Mouse (Mus musculus) hematopoietic stem cell, adult 5-6 weeks (primary cell): ENCODE results near the gene Smarcd3. TPM values are rescaled to one million over a fixed set of nuclear protein-coding genes. Genes with fewer than 3 reads are reported as not detected.

ENCODE experiments used
- ATAC-seq, 2 experiments: fragments of 125-278 bp in 1 of 2; replicated peaks in 1 of 2; 2 replicates each; pipeline ENCODE4 v1.8.0; 2016 to 2017; ENCODE audit warnings: inconsistent platforms in 2 of 2, mild to moderate bottlenecking in 2 of 2, moderate number of reproducible peaks in 2 of 2, low read depth in 1 of 2, moderate TSS enrichment in 1 of 2; ENCODE audit not compliant: low FRiP score in 2 of 2, poor library complexity in 2 of 2, severe bottlenecking in 2 of 2, insufficient read depth in 1 of 2, low TSS enrichment in 1 of 2
- total RNA-seq: library from RNA; stranded (forward); fragments of 172-1452, 232-1000 nt; gene quantifications from 2 replicates; pipeline ENCODE4 v1.2.3, GENCODE M21; 2017

The Smarcd3 gene
- total RNA-seq, 1 experiment from 2014 or later = 0.40 TPM

DNA sequence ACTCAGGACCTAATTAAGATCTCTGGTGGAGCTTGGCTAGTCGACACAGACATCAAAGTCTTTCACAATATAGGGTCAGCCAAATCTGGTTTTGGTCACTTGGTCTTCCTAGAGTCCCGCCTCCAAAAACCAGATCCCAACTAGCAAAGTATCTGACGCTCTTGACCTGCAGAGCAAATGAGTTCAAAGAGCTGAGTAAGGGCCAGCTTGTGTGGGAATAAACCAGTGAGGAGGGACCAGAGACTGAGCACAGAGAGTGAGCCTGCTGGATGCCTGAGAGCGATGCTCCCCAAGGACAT, 560 bp upstream of the Smarcd3 start:
- no peak for ATAC-seq

GRCm38 (mm10) chr5:24623041-24623985, 898 bp downstream of the Smarcd3 start:
- ATAC-seq = no peak

GRCm38 (mm10) chr5:24622386-24623040, 1.7 kb downstream of the Smarcd3 start:
- no peak for ATAC-seq

DNA sequence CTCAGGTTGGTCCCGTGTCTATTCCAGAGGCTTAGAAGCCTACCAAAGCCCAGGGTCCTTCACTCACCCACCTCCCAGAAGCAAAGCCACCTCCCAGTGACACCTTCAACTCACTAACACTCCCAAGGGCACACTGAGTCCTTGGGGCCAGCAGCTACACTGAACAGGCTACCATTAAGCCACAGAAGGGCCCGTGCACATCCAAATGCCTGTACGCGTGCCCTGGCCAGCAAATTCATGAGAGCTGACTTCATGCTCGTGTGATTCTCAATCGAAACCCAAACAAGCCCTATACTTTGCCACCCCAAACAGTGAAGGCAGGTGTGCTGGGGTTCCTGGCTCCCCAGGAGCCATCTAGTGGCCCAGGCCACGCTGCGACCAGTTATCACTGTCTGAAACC, 3.6 kb downstream of the Smarcd3 start:
- no peak for ATAC-seq

DNA sequence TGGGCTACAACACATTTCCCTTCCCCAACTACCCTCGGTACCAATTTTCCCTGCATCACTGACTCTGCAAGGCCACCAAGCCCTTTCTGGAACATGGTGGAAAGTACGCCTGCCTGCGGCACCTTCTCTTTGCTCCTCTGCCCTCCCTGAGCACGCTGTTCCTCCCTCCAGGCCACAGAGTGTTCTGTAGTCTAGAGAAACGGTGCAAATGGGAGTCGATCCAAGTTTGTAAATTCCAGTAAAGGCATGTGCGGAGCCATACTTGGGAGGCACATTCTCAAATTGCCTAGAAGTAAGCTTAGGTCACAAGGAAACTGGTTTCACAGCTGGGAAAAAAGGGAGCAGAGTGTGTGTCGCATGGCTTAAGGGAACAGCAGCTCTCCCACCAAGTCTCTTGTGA, 4.1 kb downstream of the Smarcd3 start:
- ATAC-seq = no peak

DNA sequence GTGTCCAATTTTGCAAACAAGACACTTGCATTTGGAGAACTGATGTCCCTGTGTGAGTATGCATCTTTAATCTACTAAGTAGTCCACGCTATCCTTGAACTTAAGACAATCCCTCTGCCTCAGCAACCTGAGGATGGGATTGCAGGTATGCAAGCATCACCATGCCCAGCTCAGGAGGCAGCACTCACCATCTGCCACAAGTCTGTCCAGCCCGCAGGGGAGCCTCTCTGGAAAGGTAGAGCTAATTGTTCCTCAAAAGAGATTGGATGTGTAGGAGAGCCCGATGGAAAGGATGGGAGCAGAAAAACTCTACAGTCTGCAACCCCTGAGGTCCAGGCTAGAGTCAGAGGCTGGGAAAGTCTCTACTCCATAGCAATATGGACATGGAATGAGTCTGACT, 5.3 kb downstream of the Smarcd3 start:
- ATAC-seq = no peak

DNA sequence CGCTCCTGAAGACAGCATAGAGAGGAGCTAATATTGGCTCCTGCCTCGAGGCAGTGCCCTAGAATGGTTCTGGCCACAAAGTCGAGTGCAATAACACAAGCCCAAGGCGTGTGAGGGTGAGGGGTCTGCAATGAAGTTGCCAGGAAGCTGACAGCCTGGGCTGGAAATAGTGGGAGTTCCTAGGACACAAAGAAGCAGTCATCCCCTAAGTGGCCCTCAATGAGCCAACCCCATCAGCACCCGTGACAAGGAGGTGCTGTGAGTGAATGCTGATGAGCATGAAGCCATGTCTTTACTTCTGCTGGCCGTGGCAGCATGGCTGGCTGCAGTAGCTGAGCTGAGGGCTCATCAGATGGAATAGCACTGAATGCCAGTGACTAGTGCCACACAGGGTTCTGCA, 9.1 kb downstream of the Smarcd3 start:
- ATAC-seq = no peak

DNA sequence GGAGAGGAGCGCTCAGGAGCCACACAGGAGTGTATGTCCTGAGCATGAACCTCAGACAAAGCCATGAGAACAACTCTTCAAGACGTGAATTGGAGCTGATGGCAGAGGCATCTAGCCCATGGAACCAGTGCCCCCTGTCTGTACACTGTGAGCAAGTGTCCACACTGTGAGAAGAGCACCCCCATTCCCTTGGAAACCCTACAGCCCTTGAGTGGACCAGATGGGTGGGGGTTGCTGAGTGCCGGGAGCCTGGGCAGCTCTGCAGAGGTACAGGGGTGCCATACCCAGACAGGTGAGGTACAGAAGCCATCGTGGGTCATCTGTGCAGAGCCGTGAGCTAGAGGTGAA, 11.9 kb downstream of the Smarcd3 start:
- ATAC-seq = no peak

- no peak for ATAC-seq
Measured at GRCm38 (mm10) chr5:24611366-24612301, 12.6 kb downstream of the Smarcd3 start.

DNA sequence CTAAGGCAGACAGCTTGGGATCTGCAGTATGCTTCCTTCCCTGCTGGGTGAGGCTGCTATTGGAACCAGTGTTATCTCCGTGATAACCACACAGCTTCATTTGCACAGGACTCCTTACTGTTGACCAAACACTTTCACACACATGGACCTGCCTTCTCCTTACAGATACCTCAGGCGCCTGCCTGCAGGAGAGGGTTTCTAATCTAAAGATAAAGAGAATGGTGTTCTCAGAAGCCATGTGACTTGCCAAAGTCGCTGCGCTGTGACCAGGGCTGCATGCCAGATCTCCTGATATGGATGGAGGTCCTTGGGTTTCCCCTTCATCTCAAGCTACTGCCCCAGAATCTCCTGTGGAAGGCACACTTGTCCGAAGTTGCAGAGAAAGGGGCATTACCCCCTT, 14.8 kb downstream of the Smarcd3 start:
- ATAC-seq = no peak

GRCm38 (mm10) chr5:24605980-24606665, 18.1 kb downstream of the Smarcd3 start:
- no peak for ATAC-seq

DNA sequence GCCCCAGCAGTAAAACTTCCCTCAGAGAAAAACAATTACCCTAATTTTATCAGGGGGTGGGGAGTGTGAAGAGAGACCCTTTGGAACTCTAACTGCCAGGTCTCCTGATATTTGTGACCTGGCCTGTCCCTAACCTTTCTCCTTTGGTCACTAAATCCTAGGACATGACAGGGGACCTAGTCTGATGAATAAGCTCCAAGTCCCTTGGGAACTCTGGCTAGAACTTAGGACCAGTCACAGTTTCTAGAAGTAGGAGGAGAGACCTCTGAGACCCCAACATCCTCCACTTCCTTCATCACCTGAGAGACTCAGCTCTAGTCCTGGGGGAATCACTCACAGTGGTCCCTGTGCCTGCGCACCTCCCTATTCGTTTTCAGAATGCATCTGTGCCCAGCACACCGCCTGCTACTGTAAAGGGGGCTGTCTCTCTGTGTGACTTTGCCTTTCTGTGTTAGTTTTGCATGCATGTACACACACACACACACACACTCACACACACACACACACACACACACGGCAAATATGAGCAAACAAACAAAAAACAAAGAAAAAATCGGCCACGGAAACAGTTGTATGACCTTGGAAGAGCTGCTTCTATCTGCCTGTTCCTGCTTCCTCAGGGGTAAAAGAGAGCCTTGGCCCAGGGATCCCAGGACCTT, 18.8 kb downstream of the Smarcd3 start:
- no peak for ATAC-seq

DNA sequence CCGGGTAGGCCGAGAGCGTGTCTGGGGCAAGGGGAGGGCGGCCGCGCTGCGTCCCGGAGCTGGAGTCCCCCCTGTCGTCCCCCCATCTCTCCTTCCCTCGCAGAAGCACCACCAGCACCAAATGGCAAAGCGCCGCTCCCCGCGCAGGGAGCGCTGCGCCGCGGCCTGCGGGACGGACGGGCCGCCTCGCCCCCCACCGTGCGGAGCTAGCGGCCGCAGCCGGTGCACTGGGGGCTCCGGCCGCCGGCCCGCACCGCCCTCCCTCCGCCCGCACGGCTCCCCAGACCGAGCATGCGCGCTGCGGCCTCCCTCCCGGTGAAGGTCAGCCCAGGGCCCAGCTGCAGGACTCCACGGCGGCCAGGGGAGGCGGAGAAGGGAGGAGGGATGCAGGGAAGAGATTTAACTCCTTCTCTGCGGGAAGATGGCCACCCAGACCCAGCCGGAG, 19.5 kb downstream of the Smarcd3 start:
- ATAC-seq = no peak; a peak in 1 of 4 replicates

DNA sequence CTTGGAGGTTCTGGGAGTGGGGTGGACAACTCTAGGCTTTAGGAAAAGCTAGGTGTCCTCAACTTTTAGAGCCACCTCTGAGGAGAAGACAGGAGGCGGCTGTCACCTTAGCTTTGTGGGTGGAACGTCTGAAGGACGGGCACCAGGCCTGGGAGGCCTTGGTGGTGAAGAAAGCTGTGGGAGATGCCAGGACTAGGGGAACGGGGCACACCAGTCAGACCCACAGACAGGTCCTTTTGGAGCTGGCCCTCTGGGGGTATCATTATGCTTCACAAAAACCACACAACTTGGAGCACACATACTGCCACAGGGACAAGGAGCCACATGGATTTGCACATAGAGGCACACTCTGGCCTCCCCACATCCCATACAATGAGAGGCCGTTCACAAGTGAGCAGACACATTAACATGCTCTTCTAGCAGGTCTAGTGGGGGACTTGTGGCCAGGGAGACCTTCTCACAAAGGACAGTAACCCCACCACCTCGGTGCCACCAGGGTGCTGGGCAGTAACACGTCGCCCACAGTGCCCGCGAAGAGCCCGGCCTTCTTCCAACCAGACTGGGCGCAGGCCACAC, 20.0 kb downstream of the Smarcd3 start:
- ATAC-seq = no peak

- ATAC-seq = no peak
Measured at GRCm38 (mm10) chr5:24603431-24604010, 20.7 kb downstream of the Smarcd3 start.

GRCm38 (mm10) chr5:24602751-24603343, 21.4 kb downstream of the Smarcd3 start:
- ATAC-seq = peak in 1 of 2 experiments; percentile 12; a peak in 1 of 4 replicates
